Mouse (Mus musculus) erythroblast, embryonic 14.5 days (primary cell): ENCODE results near the gene Gps1.

Experiments
- GATA1 ChIP-seq: IDR thresholded peaks from 2 replicates; pipeline ENCODE4 v1.6.1; 2012; ENCODE audit warnings: low read length, inconsistent platforms, mixed read lengths
- TAL1 ChIP-seq: IDR thresholded peaks from 3 replicates; pipeline ENCODE4 v1.6.1; 2012; ENCODE audit warnings: low read length, inconsistent platforms, mixed read lengths

- no peak for TF ChIP-seq TAL1
- TF ChIP-seq GATA1, result no peak
Observed at GRCm38 (mm10) chr11:120784064-120784791, at the start of gene Gps1, which contains the start of gene Rfng.
